Mouse (Mus musculus) layer of hippocampus, postnatal 14 days (tissue): ENCODE results near the gene Dlx2. TPM values are rescaled to one million over a fixed set of nuclear protein-coding genes. Genes with fewer than 3 reads are reported as not detected.

ENCODE experiments used
- DNase-seq, 2 experiments: peaks; one replicate each; pipeline ENCODE4 v3.0.0; 2021 to 2022; ENCODE audit warnings: low spot score in 2 of 2, mixed read lengths in 1 of 2
- long read RNA-seq, 2 experiments: library from polyadenylated mRNA; stranded (forward); transcript quantifications; one replicate each; pipeline ENCODE4 v2.0.0; 2021
- total RNA-seq, 2 experiments: library from RNA; stranded (reverse); gene quantifications; 2 replicates each; pipeline ENCODE4 v1.2.3; 2021

Dlx2 gene
- 1 to 10 TPM; 6.2 to 7.5 TPM for total RNA-seq
- long read RNA-seq, experiment 1, transcript Dlx2-201 (3 exons, 2,473 nt), result major isoform, 9 of 9 reads
- long read RNA-seq, experiment 1, partial matches to known transcripts, result 0 of 9 reads
- long read RNA-seq, experiment 1, other reads (novel, unspliced or antisense), result 0 of 9 reads
- long read RNA-seq, experiment 2, transcript Dlx2-201 (3 exons, 2,473 nt), result major isoform, 9 of 11 reads
- long read RNA-seq, experiment 2, partial matches to known transcripts, result 0 of 11 reads
- long read RNA-seq, experiment 2, other reads (novel, unspliced or antisense), result 2 of 11 reads

- peak in 1 of 2 experiments; percentile 27 for DNase-seq
These were observed at the start of gene Dlx2 for GRCm38 (mm10) chr2:71546640-71547071. Dlx2 (minus strand) TSS chr2:71546754.

- DNase-seq, result no peak
These were observed 47.9 kb upstream of the Dlx2 start for GRCm38 (mm10) chr2:71594466-71594865.

GRCm38 (mm10) chr2:71589114-71589513 lies 42.6 kb upstream of the Dlx2 start:
- DNase-seq, result no peak

- DNase-seq, result no peak
These were observed 34.9 kb upstream of the Dlx2 start for GRCm38 (mm10) chr2:71581488-71581887.

GRCm38 (mm10) chr2:71580632-71581466 lies 34.3 kb upstream of the Dlx2 start:
- peak; percentile 37 to 41 for DNase-seq

- no peak for DNase-seq
These were observed 30.5 kb upstream of the Dlx2 start for GRCm38 (mm10) chr2:71577059-71577458.

- DNase-seq, result no peak
These were observed 27.2 kb upstream of the Dlx2 start for GRCm38 (mm10) chr2:71573736-71574135.

- DNase-seq, result no peak
These were observed 19.9 kb upstream of the Dlx2 start for GRCm38 (mm10) chr2:71566466-71566865.

GRCm38 (mm10) chr2:71556071-71556470 lies 9.5 kb upstream of the Dlx2 start:
- DNase-seq, result no peak

GRCm38 (mm10) chr2:71551704-71552103 lies 5.2 kb upstream of the Dlx2 start:
- no peak for DNase-seq

GRCm38 (mm10) chr2:71550330-71550729 lies 3.8 kb upstream of the Dlx2 start:
- DNase-seq, result no peak

GRCm38 (mm10) chr2:71547829-71548228 lies 1.3 kb upstream of the Dlx2 start:
- DNase-seq, result peak; percentile 48 to 66

- DNase-seq, result peak in 1 of 2 experiments; percentile 17
These were observed 493 bp downstream of the Dlx2 start for GRCm38 (mm10) chr2:71545882-71546639.

GRCm38 (mm10) chr2:71545401-71545881 lies 1.1 kb downstream of the Dlx2 start:
- DNase-seq, result peak in 1 of 2 experiments; percentile 26

- DNase-seq, result peak in 1 of 2 experiments; percentile 8
These were observed 1.9 kb downstream of the Dlx2 start for GRCm38 (mm10) chr2:71544391-71545285.

- DNase-seq, result no peak
These were observed 2.6 kb downstream of the Dlx2 start for GRCm38 (mm10) chr2:71543948-71544347.

- no peak for DNase-seq
These were observed 3.0 kb downstream of the Dlx2 start for GRCm38 (mm10) chr2:71543531-71543930.

- DNase-seq, result no peak
These were observed 3.7 kb downstream of the Dlx2 start for GRCm38 (mm10) chr2:71542816-71543301.

GRCm38 (mm10) chr2:71542227-71542815 lies 4.2 kb downstream of the Dlx2 start:
- DNase-seq, result no peak
